Mouse (Mus musculus) embryo, embryonic 10 days (tissue): ENCODE measurements around the gene Syn1.

Experiments used
- DNase-seq: peaks from one replicate; pipeline ENCODE4 v3.0.0-alpha.2; 2015; ENCODE audit warnings: low spot score

Syn1 gene

DNA sequence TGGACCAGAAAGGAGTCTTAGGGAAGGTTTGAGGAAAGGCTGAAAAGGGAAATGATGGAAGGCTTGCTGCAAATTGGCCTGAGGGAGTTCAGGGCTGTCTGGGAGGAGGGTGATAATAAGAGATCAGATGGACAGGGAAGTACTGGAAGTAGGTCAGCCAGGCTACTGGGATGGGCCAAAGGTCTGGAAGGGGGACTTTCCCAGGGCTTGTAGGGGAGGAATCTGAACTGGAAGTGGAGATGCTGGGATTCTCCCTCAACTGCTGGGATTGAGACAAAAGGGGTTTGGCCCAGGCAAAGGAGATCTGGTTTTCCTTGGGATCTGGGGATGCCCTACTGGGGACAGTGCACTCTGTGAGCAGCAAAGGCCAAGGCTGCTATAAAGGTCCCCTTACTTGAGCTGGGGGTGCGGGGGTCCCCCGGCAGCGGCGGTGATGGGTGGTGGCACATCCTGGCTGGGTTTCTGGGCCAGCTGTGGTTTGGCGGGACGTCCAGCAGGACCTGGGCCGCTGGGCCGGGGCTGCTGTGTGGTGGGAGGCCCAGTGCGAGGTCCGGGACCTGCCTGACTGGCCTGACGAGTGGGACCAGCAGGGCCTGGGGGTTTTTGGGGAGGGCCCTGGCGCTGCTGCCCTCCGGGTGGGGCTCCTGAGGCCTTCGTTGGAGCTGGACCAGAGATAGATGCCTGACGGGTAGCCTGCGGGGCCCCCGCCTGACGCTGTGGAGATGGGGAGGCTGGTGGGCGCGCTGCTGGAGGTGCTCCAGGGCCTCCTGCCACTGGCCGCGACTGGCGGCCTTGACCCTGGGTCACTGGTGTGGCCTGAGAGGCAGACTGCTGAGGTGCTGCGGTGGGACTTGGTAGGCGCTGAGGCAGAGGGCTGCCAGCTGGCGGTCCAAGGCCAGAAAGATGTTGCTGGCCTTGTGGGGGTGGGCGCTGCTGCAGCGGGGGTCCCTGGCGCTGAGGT lies 58.4 kb downstream of the Syn1 start:
- DNase-seq, result no peak

DNA sequence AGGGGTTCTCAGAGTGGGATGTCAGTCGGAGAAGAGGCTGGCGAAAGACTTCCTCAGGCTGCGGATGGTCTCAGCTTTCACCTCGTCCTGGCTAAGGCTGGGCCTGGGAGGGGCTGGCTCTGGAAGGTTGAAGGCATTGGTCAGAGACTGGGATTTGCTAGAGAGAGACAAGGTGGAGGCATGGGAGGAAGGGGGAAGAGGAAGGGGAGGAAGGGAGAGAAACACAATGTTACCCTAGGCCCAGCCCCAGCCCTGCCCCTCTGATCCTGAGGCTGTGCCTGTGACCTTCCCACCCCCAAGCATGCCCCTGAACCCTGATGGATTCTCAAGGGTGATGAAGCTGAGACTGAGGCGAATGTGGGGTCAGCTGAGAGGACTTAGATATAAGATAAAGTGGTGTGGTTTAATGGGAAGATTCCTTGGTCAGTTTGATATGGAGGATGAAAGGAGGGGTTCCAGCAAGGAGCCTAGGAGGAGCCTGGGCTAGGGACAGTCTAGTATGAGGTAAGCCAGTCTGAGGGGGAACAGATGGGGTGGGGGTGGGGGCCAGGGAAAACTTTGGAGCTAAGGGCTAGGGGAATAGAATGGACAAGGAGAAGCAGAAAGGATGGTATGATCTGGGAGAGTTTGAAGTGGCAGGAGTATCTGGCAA lies 59.2 kb downstream of the Syn1 start:
- peak; percentile 8 for DNase-seq

DNA sequence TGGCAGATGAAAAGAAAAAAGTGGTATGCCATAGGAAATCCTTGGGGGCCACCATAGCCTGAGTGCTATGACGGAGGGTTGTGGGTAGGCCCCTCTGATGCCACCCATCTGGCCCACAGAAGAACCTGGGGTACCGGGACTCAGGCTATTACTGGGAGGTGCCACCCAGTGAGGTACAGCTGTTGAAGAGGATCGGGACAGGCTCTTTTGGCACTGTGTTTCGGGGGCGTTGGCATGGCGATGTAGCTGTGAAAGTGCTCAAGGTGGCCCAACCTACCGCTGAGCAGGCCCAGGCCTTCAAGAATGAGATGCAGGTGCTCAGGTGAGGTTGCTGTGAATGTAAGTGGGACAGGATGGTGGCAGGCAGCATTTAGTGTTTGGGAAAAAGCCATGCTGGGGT lies 67.0 kb downstream of the Syn1 start:
- no peak for DNase-seq

DNA sequence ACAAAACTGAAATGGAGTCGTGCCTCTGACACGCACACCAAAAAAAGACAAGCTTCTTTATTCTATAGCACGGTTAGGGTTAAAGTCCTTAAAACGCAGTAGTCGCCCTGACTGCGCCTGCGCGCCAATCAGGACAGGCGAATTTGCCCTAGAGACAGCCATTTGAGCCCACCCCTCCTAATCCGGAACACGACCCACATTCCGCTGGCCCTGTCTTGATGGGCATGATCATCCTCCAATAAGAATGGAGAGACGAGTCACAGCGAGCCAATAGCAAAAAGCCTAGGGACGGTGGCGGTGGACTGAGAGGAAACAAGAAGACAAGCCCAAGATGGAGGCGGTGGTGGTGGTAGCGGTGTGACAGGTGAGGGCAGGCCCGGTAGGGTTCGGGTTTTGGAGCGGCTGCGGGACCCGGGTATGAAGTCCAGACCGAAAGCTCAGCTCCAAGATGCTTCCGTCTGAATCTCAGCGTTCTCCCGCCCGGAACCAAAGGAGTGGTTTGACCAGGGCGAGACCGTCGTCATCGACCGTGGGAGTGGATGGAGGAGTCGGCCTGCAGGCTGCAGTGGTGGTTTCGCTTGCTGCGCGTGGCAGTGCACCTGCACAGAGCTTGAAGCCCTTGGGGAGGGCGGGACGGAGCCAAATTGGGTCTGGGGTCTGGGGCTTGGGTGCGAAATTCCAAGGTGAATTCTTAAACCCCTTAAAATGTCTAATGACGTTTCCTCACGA lies 72.4 kb downstream of the Syn1 start:
- peak; percentile 95 for DNase-seq

DNA sequence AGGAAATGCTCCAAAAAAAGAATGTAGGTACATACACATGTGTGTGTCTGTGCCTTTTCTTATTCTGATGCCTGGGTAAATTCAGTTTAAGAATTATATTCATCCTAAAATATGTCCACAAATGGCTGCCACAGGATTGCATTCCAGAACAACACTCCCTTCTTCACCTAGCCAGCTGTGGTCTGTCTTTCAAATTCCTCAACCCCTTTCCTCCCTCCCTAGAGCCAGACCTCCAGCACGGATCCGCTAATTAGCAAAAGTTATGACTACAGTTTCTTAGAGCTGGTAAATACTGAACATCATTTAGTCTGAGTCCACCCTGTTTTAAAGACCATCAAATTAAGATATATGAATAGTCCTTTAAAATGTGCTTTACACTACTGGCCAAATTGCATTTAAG lies 73.0 kb downstream of the Syn1 start:
- DNase-seq, result no peak

DNA sequence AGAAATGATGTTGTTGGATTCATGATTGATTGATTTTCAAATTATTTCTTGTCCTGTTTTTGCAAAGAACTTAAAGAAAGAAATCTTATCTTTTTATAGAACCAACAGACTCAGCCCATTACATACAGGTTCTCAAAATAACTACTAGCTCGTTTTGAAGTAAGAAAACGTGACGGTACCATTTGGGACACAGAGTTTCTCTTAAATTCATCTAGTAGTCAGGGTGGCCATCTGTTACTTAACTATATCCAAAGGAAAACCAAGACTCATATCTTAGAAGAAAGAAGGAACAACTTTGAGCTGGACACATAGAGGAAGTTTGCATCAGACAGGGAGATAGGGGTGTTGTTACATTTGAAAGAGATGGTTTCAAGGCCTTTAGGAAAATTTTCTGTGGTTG lies 73.6 kb downstream of the Syn1 start:
- DNase-seq, result no peak

DNA sequence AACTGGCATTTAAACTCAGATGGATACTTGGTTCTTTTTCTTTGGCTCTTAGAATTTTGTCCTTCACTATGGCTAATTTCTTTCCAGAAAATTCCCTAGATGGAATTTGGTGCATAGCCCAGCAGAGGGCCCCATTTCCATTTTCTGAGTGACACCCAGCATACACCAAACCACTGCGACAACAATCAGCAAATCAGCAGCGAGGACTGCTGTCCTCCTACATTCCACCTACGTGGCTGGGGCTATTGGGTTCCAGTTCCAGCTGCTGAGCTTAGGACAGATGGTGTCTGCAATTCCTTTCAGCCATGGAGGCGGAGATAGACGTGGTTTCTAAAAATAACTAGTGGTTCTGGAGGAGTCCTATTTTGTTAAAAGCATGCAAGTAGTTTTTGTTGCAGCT lies 91.9 kb downstream of the Syn1 start:
- peak; percentile 47 for DNase-seq

DNA sequence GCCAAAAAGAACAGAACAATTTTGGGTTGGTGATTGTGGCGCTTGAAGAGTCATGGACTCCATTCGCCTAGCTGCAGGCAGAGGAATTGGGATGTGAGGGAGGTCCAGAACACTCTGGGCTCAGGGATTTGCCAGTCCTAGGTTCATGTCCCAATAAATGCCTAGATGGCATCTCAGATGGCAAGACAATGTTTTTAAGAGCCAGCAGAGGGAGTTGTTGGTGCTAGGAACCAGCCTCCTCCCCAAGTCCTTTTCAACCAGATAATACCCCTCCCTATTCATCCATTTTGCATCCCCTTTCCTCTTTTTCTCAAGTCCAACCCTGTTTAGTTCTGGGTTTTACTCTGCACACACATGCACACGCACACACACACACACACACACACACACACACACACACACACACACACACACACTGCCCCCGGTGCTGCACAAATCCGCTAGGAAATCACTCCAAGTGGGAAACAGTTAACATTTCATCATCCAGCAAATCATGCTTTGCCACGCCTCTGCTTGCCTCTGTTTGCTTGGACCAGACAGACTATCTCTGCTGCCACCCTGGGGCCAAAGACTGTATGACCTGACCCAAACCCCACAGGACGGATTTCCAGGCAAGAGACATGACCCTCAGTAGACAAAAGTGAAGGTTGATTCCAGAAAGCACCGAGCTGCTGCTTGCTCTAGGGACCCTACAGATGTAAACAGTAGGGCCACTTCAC lies 100.9 kb downstream of the Syn1 start:
- peak; percentile 47 for DNase-seq

DNA sequence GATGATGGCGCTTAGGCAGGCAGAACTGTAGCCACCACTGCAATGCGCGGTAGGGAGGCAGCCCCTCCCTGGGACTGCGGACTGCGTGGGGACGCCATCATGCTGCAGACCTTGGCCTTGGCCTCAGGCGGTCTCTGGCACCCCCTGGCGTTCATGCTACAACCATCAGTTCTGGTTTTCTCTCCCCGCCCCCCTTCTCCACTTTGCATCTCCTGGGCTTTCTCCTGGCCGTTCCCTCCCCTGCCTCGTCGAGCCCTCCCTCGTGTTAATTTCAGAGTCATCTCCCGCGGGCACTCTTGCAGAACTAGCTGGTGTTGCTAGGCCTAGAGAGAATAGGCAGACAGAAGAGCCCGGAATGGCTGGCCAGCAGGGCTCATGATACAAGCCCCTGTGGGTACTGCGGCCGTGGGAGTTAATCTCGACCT lies 101.6 kb downstream of the Syn1 start:
- DNase-seq, result peak; percentile 82

DNA sequence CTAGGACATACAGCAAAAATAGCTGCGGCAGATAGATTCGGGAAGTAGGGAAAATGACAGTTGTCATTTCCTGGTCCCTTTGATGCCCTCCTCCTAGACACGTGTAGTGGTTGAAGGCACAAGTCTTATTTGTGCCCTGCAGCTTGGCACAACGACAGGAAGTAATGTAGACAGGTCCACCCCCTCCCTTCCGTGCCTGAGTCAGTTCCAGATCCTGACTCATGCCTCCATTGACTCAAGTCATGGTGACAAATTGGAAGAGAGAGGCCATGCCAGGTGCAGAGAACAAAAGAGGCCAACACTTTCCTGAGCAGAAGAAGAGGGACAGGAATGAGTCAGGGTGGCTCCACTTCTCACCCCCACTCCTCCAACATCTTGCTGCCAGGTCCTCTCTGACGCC lies 103.8 kb downstream of the Syn1 start:
- DNase-seq, result no peak
